Mouse (Mus musculus) fibroblast of lung, adult 2 months (primary cell): ENCODE results near the gene Ccdc97.

Experiments
- DNase-seq: peaks from one replicate; pipeline ENCODE4 v3.0.0-alpha.2; 2011; ENCODE audit warnings: low read depth

The Ccdc97 gene

DNA sequence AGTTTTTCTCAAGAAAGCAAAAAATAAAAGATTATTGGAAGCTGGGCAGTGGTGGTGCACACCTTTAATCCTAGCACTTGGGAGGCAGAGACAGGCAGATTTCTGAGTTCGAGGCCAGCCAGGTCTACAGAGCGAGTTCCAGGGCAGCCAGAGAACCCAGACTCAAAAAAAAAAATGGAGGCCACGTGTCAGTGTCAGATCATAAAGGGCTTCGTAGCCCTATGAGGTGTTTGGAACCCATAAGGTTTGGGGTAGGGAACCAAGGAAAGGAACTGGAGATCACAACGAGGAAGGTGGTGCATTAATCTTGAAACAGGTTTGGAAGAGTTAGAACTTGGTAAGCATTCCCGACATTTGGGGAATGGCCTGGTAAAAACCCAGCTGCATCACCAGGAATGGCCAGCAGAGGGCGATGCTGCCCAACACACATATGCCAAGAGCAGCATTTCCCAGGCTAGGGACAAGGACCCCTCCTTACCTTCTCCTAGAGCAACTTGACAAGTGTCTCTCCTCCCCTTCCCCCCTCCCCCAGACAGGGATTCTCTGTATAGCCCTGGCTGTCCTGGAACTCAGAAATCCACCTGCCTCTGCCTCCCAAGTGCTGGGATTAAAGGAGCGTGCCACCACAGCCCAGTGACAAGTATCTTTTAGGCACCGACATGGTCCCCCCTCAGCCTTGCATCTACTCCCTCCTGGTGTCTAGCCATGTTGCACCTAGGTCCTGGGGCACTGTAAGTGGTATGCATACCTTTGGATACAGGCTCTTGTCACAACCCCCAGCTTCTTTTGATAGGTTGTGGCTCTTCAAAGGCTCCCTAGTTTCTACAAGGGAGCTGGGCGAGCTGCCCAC lies 1.1 kb upstream of the Ccdc97 start:
- DNase-seq: no peak

DNA sequence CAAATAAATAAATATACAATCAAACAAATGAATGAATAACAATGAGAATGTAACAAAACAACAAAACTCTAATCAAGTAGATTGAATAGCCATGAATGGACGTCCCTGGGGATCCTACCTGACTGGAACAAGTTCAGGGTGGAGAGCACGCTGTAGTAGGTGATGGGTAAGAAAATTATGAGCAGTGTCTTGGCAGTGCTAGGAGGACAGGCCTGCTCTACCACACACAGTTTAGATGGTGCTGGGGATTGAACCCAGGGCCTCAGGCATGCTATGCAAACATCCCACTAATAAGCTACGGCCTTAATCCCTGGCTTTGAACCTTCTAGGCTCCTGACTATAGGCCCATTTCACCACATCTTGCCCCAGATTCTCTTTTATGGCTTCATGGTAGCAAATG lies 1.4 kb downstream of the Ccdc97 start:
- DNase-seq: no peak

DNA sequence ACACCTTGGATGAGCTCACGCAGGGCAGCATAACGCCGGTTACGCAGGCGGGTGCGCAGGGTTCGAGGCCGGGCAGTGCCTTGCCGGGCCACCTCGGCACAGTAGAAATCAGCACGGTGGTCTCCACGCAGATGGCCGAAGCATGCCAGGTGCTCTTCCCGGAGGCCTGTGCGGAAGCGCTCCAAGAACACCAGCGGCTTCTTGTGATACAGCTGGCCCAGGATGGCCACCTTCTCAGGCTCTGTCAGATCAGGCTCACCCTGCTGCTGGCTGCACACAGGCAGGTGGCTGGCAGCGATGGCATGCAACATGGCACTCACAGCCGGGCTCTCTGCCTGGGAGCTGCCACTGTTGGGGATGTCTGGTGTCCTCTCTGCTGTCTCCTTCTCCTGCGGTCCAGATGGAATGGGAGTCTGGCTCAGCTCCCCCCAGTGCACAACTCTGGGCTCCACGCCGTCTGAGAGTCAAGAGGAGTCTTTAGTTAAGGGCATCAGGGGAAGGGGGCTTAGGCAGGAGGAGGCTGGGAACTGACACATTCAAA lies 3.1 kb downstream of the Ccdc97 start:
- no peak for DNase-seq

DNA sequence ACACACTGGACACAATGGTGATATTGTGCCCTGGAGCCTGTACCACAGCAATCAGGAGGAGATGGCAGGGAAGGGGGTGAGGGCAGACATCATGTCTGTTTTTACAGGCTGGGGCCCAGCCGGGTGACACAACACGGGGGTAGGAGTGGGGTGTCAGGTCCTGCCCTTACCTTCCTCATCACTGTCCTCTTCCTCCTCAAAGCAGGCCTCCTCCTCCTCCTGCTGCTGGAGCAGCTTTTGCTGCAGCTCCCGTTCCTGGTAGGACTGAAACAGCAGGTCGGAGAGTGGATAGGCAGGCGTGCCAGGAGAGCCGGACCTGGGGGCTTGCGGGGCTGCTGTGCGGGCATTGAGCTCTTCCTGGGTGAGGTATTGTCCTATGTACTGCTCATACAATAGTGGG lies 4.3 kb downstream of the Ccdc97 start:
- no peak for DNase-seq

DNA sequence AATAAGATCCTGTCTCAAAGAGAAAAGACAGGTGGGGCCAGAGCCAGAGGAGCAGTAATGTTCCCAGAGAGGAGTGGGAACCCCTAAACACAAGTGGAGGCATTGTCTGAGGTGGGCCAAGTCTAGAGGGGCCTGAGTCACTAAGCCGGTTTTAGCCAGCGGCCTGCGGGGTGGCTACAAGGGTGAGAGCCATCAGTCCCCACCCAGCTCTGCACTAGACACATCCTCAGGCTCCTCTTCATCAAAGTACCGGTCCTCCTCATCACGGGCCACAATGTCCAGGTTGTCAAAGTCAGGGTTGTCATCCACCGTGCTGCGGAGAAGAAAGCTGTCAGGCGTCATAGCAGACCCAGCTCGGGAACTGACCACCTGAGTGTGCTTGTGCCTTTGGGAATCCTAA lies 6.1 kb downstream of the Ccdc97 start:
- DNase-seq: no peak

DNA sequence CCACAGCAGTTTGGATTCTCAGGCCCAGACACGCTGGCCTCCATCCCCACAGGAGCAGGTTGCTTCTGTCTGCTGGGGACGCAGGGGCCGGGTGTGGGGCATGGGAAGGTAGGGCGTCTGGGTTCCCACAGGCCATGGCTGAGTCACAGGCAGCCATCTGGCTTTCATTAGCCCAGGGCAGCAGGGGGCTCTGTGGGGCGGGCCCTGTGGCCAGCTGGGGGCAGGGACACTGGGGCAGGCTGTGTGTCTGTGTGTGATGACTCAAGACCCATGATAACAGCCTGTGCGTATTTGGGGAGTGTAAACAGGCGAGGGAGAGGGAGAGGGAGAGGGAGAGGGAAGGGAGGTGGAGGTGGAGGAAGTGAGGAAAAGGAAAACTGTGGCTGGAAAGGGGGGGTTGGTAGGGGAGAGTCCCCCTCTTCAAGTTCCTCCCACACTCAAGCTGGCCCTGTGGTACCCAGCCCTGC lies 7.1 kb downstream of the Ccdc97 start:
- peak; percentile 99 for DNase-seq

DNA sequence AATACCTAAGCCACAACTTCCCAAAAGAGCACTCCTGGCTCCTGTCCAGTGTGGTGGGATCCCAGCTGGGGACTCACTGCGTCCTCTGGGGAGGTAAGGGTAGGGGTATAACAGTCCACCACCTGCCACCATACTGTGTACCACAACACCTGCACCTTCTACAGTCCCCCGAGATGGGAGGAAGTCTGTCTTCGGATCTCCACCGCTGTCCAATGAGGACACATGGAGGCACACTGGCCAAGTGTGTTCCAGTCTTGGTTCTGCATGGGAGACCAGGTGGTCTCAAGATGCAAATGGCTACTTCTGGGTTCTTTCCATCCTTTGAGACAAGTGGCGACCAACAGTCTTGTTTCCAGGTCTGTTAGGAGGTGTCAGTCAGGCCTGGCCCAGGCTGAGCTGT lies 7.7 kb downstream of the Ccdc97 start:
- DNase-seq: no peak

DNA sequence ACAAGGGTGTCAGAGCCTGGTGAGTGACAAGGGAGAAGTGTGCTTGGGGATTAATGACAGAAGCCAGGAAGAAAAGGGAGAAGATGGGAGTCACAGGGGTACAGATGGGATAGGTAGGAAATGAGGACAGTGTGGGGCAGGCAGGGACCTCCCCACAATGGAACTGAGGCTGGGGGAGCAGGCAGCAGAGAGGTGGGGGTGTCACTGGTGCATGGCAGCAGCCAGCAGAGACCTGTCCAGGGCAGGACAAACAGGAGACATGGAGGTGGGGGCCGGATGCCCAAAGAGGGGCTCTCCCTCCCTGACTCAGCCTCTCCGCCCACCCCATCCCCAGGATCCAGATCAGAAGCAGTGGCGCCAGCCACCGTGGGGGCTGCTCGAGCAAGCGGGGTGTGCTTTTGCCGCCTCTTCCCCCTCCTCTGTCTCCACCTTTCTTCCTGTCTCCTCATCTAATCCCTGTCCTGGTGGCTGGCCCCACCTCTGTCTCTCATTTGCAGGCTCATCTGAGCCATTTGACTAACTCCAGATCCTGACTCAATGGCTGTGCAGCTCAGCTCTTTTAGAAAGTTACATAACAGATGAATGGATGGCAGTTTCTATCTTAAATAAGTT lies 8.3 kb downstream of the Ccdc97 start:
- no peak for DNase-seq

DNA sequence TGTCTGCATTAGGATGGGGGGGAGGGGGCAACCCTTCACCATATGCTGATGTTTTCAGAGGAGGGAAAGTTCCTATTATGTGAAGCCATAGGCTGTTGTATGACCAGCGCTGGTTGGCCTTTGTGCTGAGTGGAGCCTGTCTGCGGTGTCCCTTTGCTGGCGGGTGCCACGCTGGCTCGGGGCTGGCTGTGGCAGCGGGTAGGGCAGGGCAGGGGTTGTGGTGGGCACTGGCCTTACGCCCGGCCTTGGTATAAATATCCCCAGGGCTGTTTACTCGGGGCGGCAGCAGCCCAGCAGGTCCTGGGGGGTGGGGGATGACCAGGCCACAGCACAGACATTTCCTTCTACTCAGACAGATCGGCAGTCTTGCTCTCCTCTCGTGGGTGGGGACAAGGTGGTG lies 8.9 kb downstream of the Ccdc97 start:
- no peak for DNase-seq

DNA sequence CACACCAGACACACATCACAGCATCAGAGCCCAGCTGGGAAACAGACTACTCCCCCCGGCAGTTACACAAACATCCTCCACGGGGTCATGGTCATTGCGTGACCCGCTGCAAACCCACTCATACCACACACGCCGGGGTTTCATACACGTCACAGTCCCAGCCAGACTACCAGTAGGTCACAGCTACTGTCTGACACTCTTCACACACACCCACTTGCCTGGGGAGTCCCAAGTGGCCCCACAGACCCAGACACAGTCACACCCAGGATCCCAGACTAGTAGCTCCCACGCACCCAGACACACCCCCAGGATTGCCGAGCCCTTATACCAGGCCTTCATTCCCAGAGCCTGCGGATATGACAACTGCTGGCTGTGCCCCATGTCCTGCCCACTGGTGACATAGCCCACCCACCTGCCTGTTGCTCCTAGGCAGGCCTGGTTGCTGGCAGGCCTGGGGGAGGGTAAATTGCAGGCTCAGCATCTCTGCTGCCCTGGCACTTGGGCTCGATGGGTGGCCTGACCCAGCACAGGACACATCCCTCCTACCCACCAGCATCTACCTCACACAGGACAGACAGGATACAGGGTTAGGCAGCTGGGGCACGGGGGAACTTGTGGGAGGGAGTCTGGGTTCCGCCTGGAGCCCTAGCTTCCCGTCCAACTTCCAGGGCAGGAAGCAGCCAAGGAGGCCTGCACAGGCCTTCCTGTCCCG lies 11.2 kb downstream of the Ccdc97 start:
- DNase-seq: peak; percentile 71

DNA sequence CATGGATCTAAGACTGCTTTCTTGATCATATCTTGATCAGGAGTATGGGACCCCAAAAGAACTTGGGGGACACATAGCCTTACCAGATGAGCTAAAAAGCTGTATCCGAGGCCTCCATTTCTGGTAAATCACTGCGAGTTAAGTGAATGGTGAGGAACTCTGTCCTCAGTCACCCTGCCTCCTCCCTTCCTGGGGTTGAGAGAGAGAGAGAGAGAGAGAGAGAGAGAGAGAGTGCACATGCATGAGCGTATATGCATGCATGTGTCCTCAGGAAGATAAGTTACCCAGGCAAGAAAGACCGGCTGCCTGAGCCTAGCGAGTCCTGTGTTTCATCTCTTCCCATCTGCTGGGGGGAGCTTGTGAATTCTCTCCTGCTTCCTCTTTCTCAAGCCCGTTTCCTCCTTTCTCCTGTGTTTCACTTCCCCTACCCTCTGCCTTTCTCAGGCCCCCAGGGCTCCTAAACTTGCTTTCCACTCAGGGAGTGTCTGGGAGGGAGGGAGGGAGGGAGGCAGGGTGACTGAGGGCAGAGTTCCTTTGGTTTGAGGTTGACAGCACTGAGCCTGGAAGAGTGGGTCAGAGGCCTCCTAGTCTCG lies 12.2 kb downstream of the Ccdc97 start:
- no peak for DNase-seq

DNA sequence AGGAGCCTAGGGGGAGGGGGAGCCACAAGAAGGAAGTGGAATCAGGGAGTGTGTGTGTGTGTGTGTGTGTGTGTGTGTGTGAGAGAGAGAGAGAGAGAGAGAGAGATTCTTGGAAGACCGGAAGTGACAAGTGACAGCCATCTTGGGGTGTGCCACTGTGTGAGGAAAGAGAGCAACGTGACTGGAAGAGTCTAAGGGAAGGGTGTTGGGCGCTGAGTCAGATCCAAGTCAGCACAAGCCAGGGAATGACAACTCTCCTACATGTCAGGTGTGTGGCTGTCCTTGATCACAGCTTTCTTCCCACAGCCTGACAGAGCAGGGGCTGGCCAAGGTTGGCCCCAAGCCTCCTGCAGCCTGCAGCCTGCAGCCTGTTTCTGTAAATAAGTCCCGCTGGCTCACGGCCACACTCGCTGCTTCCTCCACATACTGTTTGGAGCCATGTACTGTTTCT lies 13.1 kb downstream of the Ccdc97 start:
- no peak for DNase-seq

DNA sequence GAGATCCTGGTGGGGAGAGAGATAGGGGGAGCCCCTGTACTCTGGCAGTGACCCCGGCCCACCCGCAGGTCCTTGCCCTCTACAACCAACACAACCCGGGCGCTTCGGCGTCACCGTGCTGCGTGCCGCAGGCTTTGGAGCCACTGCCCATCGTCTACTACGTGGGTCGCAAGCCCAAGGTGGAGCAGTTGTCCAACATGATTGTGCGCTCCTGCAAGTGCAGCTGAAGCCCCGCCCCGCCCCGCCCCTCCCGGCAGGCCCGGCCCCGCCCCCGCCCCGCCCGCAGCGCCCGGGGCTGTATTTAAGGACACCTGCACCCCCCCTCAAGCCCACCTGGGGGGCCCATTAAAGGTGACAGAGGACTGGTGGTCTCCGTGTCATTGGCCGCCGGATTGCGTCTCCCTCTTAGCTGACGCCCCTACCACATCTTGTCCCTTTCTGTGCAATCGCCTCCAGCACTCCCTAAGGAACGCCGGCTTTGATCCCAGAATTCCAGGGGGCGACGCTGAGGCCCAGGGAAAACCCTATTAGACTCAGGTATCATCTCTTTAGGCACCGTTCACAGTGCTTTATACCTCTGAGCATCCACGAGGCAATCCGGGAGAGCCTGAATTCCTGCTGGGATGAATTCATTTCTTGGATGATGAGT lies 14.0 kb downstream of the Ccdc97 start:
- DNase-seq: no peak

DNA sequence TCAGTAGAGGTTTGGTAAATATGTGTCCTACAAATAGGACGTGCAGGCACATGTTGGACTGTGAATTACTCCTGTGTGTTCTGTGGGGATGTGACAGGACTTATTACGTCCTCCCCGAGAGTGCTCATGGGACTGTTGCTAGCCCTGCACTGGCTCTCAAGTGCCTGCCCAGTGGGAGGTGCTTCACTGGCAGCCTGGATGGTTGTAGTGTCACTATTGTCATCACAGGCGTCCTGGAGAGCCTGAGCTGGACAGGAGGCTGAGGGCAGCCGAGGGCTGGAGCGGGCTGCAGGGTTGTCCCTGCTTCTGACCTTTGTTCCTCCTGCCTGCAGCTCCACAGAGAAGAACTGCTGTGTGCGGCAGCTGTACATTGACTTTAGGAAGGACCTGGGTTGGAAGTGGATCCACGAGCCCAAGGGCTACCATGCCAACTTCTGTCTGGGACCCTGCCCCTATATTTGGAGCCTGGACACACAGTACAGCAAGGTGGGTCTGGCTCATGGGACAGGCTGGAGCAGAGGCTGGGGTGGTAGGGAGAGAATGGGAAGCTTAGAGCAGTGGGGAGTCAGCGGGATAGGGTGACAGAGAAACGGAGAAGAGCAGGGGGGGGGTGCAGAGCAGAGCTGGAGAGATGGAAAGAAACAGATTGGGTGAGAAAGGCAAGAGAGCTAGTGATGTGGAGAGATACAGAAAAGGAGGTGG lies 14.9 kb downstream of the Ccdc97 start:
- DNase-seq: no peak

DNA sequence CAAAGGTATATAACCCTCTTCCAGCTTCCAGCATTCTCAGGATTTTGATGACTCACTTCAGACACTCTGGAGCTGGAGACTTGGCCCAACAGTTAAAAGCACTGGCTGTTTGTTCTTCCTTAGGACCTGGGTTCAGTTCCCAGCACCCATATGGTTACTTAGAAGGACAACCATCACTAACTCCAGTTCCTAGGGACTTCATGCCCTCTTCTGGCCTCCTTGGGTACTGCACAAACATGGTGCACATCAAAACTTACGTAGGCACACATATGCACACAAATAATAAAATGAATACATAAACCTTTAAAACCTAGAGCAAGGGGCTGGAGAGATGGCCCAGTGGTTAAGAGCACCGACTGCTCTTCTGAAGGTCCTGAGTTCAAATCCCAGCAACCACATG lies 16.5 kb downstream of the Ccdc97 start:
- DNase-seq: no peak

DNA sequence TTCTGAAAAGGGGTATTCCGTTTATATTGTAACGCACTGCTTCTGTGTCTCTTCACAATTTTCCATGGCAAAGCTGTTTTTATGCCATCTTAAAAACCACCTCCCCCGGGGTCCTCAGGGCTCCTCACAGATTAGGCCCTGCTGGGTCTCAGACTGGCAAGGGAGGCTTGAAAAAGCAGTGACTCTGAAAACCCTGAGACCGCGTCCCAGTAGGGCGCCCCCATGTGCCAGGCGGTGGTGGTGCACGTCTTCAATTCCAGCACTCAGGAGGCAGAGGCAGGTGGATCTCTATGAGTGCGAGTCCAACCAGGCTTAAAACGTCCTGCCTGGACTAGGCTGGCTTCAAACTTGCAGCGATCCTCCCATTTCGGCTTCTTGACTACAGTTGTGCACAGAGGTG lies 18.2 kb downstream of the Ccdc97 start:
- DNase-seq: no peak

DNA sequence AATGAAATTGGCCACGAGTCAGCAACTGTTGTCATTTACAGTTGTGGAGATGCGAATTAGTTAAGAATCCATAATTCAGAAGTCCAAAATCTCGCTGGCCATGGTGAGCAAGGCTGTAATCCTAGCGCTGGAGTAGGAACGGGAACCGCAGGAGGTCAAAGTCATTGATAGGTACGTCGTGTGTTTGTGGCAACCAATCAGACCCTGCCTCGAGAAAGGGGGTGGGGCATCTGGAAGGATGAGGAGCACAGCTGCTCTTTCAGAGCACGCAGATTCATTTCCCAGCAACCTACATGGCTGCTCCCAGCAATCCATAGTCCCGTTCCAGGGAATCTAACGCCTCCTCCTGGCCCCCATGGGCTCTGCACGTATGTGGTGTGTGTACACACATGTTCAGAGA lies 19.0 kb downstream of the Ccdc97 start:
- DNase-seq: no peak

DNA sequence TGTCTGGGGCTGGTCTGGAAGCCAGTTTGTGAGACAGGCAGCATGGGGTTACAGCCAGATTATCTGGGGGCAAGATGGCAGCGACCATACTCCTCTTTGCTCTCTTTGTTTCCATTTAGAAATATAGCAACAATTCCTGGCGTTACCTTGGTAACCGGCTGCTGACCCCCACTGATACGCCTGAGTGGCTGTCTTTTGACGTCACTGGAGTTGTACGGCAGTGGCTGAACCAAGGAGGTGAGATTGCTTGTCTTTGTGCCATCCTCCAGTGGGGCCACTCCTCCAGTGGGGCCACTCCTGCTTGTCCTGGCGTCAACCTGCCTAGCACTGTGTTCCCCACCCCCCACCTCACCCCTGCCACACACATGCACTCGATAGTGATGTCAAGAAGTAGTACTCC lies 24.8 kb downstream of the Ccdc97 start:
- DNase-seq: no peak

DNA sequence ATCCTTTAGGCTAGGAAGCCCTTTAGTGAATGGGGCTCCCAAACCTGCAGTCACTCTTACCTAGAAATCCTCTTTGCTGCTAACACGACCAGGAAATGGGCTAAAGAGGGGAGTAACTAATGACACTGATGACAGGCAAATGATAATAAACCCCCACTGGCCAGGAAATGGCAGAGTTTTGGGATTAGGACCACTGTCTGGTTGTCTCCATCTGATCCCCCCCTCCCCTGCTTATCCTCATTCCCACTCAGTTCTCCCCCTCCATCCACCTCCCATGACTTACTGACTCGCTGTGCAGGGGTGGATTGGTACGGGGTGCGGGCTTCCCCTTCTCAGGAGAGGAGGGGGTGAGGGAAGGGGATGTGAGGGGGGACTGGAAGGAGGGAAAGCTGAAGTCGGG lies 28.8 kb downstream of the Ccdc97 start:
- DNase-seq: no peak

DNA sequence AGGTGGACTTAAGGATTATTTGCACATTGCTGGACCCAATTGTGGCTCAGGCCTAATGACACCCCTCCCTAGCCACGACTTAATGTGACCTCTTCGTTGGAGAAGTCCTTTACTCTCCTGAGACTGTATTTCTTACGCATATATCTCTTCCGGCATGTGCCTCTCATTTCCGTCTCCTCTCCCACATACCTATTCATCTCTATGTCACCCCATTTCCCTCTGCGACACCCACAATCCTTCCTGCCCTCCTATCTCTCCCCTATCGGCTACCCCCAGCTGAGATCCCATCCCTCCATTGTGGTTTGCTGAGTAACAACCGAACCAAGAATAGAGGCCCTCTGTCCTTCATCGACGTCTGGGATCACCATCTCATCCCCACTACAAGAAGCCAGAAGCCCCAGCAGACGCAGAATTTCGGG lies 29.3 kb downstream of the Ccdc97 start:
- DNase-seq: no peak
